Mouse (Mus musculus) fibroblast of lung, adult 2 months (primary cell): ENCODE results near the gene Ptprd.

Experiments used
- DNase-seq: peaks from one replicate; pipeline ENCODE4 v3.0.0-alpha.2; 2011; ENCODE audit warnings: low read depth

The Ptprd gene

GRCm38 (mm10) chr4:76312593-76312992, 1899.2 kb downstream of the Ptprd start:
- no peak for DNase-seq

- DNase-seq = no peak
Measured at GRCm38 (mm10) chr4:76305987-76306386, 1905.8 kb downstream of the Ptprd start.

GRCm38 (mm10) chr4:76297375-76297774, 1914.4 kb downstream of the Ptprd start:
- no peak for DNase-seq

- no peak for DNase-seq
Measured at GRCm38 (mm10) chr4:76292733-76293357, 1918.9 kb downstream of the Ptprd start.

GRCm38 (mm10) chr4:76290484-76290818, 1921.3 kb downstream of the Ptprd start:
- no peak for DNase-seq

- no peak for DNase-seq
Measured at GRCm38 (mm10) chr4:76289612-76290483, 1921.9 kb downstream of the Ptprd start.

- DNase-seq = no peak
Measured at GRCm38 (mm10) chr4:76286016-76286415, 1925.7 kb downstream of the Ptprd start.

GRCm38 (mm10) chr4:76282886-76283285, 1928.9 kb downstream of the Ptprd start:
- DNase-seq = no peak

GRCm38 (mm10) chr4:76262727-76263126, 1949.0 kb downstream of the Ptprd start:
- no peak for DNase-seq

GRCm38 (mm10) chr4:76260686-76261085, 1951.1 kb downstream of the Ptprd start:
- no peak for DNase-seq

- no peak for DNase-seq
Measured at GRCm38 (mm10) chr4:76260286-76260685, 1951.5 kb downstream of the Ptprd start.

GRCm38 (mm10) chr4:76259636-76260035, 1952.1 kb downstream of the Ptprd start:
- DNase-seq = no peak

GRCm38 (mm10) chr4:76244371-76244770, 1967.4 kb downstream of the Ptprd start:
- DNase-seq = no peak

GRCm38 (mm10) chr4:76241542-76241941, 1970.2 kb downstream of the Ptprd start:
- DNase-seq = no peak

- DNase-seq = no peak
Measured at GRCm38 (mm10) chr4:76241140-76241539, 1970.6 kb downstream of the Ptprd start.

- no peak for DNase-seq
Measured at GRCm38 (mm10) chr4:76239063-76239462, 1972.7 kb downstream of the Ptprd start.

GRCm38 (mm10) chr4:76238577-76238976, 1973.2 kb downstream of the Ptprd start:
- no peak for DNase-seq

GRCm38 (mm10) chr4:76237827-76238226, 1973.9 kb downstream of the Ptprd start:
- no peak for DNase-seq

- no peak for DNase-seq
Measured at GRCm38 (mm10) chr4:76223720-76224119, 1988.0 kb downstream of the Ptprd start.

GRCm38 (mm10) chr4:76222520-76222919, 1989.2 kb downstream of the Ptprd start:
- no peak for DNase-seq

- no peak for DNase-seq
Measured at GRCm38 (mm10) chr4:76218065-76218464, 1993.7 kb downstream of the Ptprd start.

GRCm38 (mm10) chr4:76215141-76215540, 1996.6 kb downstream of the Ptprd start:
- DNase-seq = no peak

GRCm38 (mm10) chr4:76199321-76199720, 2012.4 kb downstream of the Ptprd start:
- DNase-seq = no peak

- no peak for DNase-seq
Measured at GRCm38 (mm10) chr4:76194762-76195161, 2017.0 kb downstream of the Ptprd start.
